Mouse (Mus musculus) erythroblast, adult 5-6 weeks (primary cell): ENCODE data around the gene Inhbe. TPM values are rescaled to one million over a fixed set of nuclear protein-coding genes. Genes with fewer than 3 reads are reported as not detected.

ENCODE experiments used
- ATAC-seq: replicated peaks from 2 replicates; pipeline ENCODE4 v1.8.0; 2016; ENCODE audit warnings: moderate number of reproducible peaks, mild to moderate bottlenecking, moderate TSS enrichment, inconsistent platforms; ENCODE audit not compliant: poor library complexity, low FRiP score, severe bottlenecking
- total RNA-seq, 2 experiments: library from RNA; stranded (forward) in 1 of 2; stranded (reverse) in 1 of 2; fragments of 150-400 nt in 1 of 2; fragments of 200-764, 138-1000 nt in 1 of 2; gene quantifications; 2 replicates each; pipeline versions ENCODE4 v1.2.3 to v1.2.4; 2015 to 2017; ENCODE audit warnings: low replicate concordance in 2 of 2

Inhbe gene
- not detected in 2 replicates for total RNA-seq (2015; ENCODE audit: low replicate concordance)
- total RNA-seq (2017; ENCODE audit: low replicate concordance), result not detected in 2 replicates

DNA sequence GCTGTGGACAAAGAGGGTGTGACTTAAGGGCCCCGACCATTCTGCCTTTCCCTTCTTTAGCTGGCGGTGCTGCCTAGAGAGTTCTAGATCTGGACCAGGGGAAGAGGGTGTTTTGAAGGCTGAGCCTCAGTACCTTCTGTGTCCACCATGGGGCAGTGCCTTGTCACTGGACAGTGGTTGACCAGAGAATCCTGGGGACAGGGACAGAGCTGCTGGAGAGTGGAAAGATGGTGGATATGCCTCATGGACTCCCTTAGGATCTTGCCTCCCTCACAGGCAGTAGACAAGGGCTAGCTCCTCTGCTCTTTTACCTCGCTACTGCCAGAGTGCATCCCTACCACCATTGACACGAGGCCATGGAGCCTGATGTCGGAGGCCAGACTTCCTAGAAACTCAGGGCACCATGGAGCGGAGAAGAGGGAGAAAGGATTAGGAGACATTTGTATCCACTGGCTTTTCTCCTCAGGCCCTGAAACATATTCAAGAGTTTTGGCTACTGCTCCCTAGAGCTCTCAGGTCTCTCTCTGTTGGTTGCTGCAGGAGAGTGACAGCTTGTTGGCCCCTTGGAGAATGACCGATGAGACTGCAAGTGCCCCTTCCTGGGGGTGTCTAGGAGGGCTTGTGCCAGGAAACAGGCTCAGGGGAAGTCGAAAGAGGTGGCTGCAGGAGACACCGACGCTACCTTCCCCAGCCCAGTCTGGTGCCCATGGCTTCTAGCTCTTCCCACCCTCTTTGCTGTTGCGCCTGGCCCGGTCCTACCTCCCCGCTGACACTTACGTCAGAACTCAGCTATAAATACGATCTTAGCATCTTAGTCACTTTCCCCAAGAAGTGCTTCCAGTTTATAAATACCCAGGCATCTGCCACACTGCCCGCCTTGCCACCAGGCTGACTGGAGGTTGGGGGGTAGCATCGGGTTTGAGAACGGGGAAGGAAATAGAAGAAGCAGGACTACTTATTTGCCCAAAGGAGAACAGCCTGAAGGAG is at the start of gene Inhbe:
Inhbe (minus strand) TSS at position 503 of the 987 bp plus-strand sequence.
- ATAC-seq, result no peak

DNA sequence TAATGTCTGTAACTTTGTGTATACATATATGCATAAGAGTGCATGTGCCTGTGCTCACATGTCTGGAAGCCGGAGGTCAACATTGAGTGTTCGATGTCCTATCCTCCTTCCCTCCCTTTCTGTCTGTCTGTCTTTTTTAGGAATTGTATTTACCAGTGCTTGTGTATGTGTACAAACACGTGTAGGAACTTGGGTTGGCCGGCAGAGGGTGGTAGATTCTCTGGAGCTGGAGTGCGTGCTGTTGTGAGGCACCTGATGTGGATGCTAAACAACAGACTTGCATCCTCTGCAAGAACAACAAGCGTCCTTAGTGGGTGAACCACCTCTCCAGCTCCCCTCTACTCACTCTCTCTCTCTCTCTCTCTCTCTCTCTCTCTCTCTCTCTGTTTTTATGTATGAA is 37.6 kb upstream of the Inhbe start:
- 0 out of 2 replicates have a peak, but pooled peaks have one; percentile 34 for ATAC-seq

DNA sequence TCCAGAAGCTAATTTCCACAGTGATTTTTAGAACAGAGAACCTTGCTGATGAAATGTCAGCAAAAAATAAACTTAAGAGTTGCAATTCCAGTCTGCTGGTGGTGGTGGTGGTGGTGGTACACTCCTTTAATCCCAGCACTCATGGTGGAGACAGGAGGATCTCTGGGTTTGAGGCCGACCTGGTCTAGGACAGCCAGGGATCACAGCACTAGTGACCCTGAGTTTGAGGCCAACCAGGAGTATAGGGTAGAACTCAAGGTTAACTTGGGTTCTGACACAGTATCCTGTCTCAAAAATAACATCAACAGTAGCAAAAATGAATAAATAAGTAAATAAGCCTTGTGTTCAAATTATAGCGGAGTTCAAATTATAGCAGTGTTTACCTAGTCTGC is 27.5 kb upstream of the Inhbe start:
- no peak for ATAC-seq

DNA sequence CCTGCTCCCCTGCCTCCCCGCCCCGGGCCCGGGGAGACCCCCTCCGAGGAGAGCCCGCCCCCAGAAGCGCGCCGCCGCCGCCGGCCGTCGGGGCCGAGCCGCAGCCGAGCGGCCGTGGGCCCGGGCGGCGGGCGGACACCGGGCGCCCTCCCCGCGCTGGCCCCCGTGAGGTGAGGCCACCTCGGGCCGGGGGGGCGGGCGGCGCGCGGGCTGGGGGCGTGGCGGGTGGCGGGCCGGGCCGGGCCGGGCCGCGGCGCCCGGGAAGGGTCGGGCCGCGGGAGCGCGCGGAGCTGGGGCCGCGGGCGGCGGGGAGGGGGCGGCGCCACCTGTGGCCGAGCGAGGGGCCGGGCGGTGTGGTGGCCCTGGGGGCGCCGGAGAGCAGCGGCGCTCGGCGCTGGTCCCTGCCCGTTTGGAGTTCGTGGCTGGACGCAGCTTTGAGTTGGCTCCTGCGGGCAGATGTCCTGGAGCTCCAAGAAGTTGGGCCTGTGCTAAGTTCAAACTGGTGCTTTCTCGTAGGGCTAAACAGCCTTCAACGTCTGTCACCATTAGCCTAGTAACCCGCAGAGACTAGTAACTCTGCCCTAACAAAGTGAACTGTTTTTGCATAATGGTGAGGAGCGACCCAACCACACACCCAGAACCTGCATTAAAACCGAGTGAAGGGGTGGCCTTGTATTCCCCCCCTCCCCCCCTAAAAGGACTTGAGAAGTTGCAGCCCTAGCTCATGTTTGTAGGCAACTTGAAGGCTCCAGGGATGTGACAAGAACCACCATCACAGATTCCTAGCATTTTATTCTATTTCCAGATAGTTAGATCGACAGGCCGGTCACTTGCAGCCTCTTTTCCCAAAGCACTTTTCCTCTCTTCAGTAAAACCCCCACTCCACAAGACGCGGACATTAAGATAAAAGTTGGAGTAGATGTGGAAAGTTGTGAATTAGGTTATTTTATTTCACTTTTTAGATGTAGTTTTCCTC is 26.8 kb upstream of the Inhbe start:
- peak; percentile 45; the same call in 1 of the 2 replicates for ATAC-seq

DNA sequence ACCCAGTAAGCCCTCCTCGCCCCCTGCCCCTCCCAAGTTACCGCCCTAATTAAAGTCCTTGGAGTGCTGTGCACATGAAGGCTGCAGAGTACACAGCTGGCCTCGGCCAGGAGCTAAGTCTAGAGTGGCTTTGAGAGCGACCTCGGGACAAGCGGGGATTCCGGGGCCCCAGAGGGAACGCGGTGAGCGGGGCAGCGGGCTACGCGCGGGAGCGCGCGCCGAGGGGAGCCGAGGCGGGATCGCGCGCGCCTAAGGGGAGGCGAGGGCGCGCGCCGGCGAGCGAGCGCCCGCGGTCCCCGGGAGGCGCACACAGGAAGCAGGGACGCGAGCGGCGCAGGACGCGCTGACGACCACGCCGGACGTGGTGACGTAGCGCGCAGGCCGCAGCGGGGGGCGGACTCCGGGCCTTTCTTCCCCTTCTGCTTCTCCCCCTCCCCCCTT is 26.1 kb upstream of the Inhbe start, which contains the start of gene R3hdm2:
R3hdm2 (plus strand) TSS at position 77 of the 441 bp plus-strand sequence.
- ATAC-seq, result peak; percentile 96

DNA sequence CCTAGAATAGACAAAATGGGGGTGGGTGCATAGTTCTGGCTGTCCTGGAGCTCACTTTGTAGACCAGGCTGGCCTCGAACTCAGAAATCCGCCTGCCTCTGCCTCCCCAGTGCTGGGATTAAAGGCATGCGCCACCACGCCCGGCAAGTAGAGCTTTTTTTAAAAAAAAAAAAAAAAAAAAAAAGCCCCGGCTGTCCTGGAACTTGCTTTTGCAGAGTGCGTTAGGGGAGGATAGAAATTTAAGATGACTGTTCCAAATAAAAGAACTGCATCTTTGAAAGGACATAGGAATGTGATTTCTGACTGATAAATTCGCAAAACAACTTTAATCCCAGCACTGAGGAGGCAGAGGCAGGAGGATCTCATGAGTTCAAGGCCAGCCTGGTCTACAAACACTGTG is 25.4 kb upstream of the Inhbe start:
- ATAC-seq, result no peak

DNA sequence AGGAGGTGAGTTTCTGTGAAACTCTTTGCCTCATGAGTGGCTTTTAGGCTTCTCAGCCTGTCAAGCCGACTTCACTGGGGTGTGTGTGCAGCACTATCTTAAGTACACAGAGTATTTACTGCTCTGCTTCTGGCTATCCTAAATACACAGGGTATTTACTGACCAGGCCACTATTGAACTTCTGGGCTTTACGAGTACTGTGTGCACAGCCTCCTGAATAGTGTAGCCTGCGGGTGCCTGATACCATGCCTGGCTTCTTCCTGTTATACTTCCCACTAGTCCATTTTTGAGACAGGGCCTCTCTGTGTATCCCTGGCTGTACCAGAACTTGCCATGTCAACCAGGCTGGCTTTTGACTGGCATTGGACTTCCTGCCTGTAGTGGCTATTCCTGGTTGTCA is 23.5 kb upstream of the Inhbe start:
- no peak for ATAC-seq

DNA sequence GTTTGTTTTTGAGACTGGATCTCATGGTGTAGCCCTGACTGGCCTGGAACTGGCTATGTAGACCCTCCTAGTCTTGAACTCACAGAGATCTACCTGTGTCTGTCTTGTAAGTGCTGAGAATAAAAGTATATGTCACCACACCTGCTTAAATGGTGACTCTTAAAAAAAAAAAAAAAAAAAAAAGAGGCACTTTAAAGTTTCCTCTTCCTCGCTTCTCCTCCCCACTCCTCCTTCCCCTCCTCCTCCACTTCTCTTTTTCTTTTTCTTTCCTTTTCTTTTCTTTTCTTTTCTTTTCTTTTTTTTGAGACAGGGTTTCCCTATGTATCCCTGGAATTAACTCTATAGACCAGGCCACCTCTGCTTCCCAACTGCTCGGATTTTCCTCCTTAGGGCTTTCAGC is 16.8 kb upstream of the Inhbe start:
- ATAC-seq, result no peak

DNA sequence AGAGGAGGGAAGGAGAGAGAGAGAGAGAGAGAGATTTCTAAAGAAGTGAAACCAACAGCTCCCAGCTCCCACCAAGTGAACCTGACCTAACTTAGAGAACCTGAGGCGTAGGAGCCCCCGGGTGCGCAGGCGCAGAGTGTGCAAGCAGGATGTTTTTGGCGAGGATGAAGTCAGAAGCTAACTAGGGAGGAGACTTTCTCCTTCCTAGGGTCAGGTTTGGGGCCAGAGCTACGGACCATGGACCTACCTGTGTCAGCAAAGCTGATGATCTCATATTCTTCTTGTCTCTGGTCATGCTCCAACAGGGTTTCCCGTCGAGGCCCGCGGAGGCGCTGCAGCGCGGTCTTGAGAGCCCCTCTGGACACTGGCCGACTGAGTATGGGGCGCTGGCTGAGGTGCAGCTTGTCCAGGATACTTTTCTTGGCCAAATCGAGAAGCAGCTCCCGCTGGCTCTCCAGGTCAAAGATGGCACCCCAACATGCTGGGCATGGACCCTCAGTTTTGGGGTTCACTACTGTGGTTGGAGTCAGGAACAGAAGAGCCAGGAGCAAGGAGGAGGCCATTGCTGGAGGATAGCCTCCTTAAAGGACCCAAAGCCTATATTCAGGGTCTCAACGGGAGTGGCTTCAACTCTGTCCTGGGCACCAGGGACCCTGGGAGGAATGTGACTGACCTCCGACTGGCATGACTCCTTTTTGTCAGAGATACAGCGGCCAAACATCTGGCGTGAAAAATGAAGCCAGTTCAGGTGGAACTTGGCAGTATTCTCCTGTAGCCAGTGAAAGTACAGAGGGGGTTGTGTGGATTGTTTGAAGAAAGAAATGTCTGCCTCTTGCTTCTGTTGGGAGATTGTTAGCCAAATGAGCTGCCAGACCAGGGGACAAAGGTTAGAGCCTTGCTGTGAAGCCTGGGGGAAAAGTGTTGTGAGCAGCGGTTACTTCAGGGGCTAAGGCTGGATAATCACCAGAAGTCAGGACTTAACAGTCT is 15.9 kb upstream of the Inhbe start, which contains the start of gene Inhbc:
Inhbc (minus strand) TSS at position 598 of the 987 bp plus-strand sequence.
- no peak for ATAC-seq

DNA sequence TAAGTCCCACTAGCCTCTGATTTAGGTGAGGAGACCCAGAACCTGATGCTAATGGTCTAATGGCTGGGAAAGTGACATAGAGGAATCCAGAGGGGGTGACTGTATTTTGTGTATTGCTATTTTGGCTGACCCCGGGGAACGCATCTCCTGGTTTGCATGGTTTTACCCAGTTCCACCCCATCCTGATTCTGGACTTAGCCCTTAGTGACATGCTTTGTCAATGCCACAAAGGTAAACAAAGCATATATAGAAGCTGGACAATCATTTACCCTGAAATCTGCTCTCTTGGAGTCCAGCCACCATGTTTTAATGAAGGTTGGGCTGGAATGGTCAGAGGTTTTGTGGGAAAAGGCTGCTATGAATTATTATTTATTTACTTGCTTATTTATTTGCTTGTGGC is 14.1 kb upstream of the Inhbe start:
- no peak for ATAC-seq

DNA sequence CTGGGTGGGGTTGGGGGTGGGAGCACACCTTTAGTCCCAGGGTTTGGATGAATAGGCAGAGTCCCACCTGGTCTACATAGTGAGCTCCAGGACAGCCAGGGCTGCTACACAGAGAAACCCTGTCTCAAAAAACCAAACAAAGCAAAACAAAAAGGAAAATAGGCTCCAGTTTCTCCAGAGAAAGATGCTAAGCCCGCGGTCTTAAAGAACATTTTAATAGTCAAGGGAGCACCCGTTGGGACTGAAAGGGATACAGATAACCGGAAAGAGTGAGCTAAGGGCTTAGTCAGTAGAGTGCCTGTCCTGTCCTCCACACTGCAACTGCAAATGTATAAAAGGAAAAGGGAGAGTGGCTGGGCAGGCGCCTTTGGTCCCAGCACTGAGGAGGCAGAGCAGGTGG is 12.9 kb upstream of the Inhbe start:
- ATAC-seq, result no peak

DNA sequence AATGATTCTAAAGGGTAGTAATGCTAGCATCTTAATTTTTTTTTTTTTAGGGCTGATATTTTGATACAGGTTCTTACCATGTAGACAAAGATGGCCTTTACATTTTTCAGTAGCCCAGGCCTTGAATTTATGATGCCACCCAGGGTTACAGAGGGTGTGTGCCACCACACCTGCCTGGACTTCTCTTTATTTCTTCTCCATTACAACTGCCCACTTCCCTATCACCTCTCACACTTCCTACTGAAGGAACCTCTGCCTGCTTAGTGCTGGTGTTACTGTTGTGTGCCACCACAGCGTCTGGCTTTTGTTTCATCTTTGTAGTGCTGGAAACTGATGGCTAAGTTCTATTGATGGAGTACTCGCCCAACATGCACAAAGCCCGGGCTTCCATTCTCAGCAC is 6.5 kb upstream of the Inhbe start:
- ATAC-seq, result no peak

DNA sequence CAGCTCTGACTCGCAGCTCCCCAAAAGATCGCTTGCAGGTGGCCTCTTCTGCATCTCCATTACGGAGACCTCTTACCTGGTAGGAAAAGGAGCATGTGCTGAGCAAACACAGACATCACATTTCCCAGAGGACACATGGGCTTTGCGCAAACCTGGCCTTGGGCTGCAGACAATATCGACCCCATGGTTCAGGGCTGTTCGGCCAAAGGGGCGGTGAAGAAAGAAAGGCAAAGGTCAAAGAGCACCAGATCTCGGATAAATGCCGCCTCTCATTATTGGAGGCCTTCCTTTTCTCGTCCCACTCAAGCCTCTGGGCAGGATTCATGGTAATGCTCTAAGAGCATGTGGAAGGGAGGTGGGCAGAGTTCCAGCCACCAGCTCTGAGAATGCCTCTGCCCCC is 1.1 kb upstream of the Inhbe start:
- no peak for ATAC-seq

DNA sequence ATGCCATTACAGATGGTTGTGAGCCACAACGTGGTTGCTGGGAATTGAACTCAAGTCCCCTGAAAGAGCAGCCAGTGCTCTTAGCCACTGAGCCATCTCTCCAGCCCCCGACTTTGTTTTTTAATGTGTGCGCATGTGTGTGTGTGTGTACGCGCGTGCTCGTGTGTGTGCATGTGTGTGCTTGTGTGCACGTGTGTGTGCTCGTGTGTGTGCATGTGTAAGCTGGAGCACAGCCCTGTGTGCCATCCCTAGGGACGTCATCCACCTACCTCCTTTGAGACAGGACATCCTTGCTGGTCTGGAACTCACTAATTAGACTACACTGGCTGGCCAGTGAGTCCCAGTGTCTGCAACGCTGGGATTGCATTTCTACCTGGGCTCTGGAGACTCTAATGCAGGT is 1.4 kb downstream of the Inhbe start:
- no peak for ATAC-seq

DNA sequence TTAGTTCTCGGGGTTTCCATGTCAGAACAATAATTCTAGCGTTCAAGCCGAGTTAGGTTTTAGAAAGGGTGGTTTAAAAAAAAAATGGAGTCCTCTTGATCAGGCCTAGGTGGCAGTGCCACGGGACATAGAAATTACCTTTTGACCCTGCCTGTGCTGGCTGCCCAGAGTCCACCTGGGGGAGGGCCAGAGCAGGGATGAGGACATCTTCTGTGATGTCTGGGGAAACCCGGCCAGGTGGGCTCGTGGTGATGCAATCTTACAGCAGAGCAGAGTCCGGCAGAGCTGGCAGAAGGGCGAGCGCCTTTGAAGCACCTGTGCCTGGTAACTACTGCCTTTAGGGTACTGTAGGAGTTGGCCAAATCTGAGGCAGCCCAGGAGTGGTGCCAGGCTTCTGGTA is 2.0 kb downstream of the Inhbe start:
- ATAC-seq, result no peak

DNA sequence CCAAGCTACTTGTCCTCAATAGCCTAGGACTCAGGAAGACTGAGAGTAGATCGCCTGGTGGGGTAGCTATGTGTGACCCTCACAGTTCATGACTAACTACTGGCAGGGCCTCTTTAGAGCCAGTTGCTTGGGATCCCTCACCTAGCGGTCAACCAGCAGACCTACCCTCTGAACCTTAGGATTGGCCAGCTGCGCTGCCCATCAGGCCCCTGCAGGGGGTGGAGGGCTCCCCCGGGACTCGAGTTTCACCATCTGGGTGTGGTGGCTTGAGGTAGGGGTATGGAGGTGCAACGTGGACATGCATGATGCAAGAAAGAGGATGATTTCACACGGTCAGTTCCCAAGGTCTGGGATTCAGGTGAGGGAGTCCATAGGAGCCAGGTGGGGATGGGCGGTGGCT is 2.5 kb downstream of the Inhbe start:
- no peak for ATAC-seq

DNA sequence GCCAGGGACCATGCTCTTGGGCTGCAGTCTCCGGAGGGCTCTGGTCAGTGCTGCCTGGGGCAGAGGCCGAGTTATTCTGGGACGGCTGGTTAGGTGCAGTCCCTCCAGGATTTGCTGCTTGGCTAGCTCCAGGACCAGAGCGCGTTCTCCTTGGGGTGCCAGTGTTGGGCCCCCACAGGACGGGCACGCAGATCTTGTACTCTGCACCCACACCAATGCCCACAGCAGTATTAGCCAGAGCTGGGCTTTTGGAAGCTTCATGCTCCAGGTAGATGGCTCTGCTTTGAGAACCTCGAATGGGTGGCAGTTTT is 3.0 kb downstream of the Inhbe start:
- no peak for ATAC-seq

DNA sequence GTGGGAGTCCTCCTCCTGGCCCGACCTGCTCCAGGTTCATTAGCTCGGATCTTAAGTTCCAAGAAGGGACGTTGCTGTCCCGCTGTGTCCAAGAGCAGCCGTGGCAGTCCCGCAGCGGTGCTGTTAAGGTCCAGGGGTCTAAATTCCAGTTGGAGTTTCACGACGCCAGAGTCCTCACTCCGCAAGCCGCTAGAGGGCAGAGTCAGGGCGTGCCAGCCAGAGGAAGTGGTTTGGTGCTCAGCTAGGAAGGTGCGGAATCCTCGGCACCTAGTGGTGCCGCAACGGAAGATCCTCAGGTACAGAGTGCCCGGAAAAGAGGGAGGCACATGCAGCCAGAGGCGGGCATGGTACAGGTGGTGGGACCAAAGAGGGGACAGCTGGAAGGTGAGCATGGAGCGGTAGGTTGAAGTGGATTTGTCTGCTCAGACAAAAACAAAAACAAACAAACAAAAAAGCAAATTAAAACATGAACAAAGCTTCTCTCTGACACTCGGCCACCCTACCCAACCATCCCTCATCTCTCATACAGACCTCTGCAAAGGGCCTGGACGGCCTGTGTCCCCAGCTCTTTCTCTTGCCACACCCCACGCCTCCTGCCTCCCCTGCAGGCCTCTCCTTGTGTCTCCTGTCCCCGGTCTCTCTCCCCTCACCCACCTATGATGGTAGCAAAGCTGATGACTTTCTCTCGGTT is 3.5 kb downstream of the Inhbe start:
- ATAC-seq, result peak; percentile 46; the same call in 1 of the 2 replicates
